Mouse (Mus musculus) heart, adult 2 months (tissue): ENCODE data around the gene Rpia. TPM values are rescaled to one million over a fixed set of nuclear protein-coding genes. Genes with fewer than 3 reads are reported as not detected.

Experiments used
- DNase-seq, 2 experiments: peaks; one replicate each; pipeline ENCODE4 v3.0.0; 2021
- H3K27ac ChIP-seq: fragments of 200-600 bp; 2 replicates; pipeline ENCODE4 v1.8.1; 2022
- H3K27me3 ChIP-seq: fragments of 200-500 bp; 2 replicates; pipeline ENCODE4 v1.6.1; 2012; ENCODE audit warnings: mild to moderate bottlenecking, low read length, inconsistent platforms, mixed read lengths; ENCODE audit not compliant: control insufficient read depth, insufficient read depth
- H3K36me3 ChIP-seq: fragments of 200-500 bp; 2 replicates; pipeline ENCODE4 v1.6.1; 2012; ENCODE audit warnings: low read length, inconsistent platforms; ENCODE audit not compliant: control insufficient read depth, insufficient read depth
- H3K4me1 ChIP-seq: fragments of 200-500 bp; 2 replicates; pipeline ENCODE4 v1.6.1; 2011; ENCODE audit warnings: low read length; ENCODE audit not compliant: control insufficient read depth, insufficient read depth
- H3K4me3 ChIP-seq: fragments of 200-600 bp; 2 replicates; pipeline ENCODE4 v1.8.1; 2022
- H3K79me2 ChIP-seq: fragments of 200-500 bp; replicated peaks from 2 replicates; pipeline ENCODE4 v1.6.1; 2012; ENCODE audit warnings: mild to moderate bottlenecking, inconsistent platforms, low read length, moderate library complexity, mixed read lengths; ENCODE audit not compliant: control insufficient read depth, insufficient read depth
- H3K9ac ChIP-seq: fragments of 200-500 bp; 2 replicates; pipeline ENCODE4 v1.6.1; 2012; ENCODE audit warnings: low read depth, mild to moderate bottlenecking, control low read depth, inconsistent platforms, low read length, mixed read lengths
- CTCF ChIP-seq: fragments of 200-600 bp; IDR thresholded peaks from 2 replicates; pipeline ENCODE4 v1.8.1; 2022; ENCODE audit warnings: antibody characterized with exemption, mild to moderate bottlenecking, moderate library complexity
- EP300 ChIP-seq: fragments of 200-500 bp; IDR thresholded peaks from 2 replicates; pipeline ENCODE4 v1.6.1; 2011; ENCODE audit warnings: low read depth, low read length, control low read depth; ENCODE audit not compliant: insufficient read depth
- POLR2A ChIP-seq: fragments of 200-500 bp; IDR thresholded peaks from 2 replicates; pipeline ENCODE4 v1.6.1; 2011; ENCODE audit warnings: mild to moderate bottlenecking, low read depth, low read length, control low read depth; ENCODE audit not compliant: insufficient read depth
- WGBS: fragments of 180-500 bp; shearing (Covaris S2); methylation state at CpG from one replicate; pipeline ENCODE4 v1.1.7; 2018; 5-methylcytosine and 5-hydroxymethylcytosine counted together
- intact Hi-C: fragments of 180-260 bp; cut with DNase I; formaldehyde crosslinking; loops from one replicate; pipeline ENCODE4 v1.15.1; 2025
- polyA plus RNA-seq: library from polyadenylated mRNA; depleted of rRNA; stranded (reverse); fragments of >200 nt; gene quantifications from 2 replicates; pipeline ENCODE4 v1.2.3, GENCODE M21; 2012
- total RNA-seq, 2 experiments: library from RNA; stranded (reverse); gene quantifications; 2 replicates each; pipeline ENCODE4 v1.2.3; 2021

The Rpia gene
- total and polyA plus RNA-seq, 3 experiments, result 6.6 to 15.2 (median 12.9) TPM

GRCm38 (mm10) chr6:70792644-70793043 is 612 bp upstream of the Rpia start:
- WGBS, result 42% methylated on average over 8 of the region's 8 CpGs
- Histone ChIP-seq H3K9ac (no peak overlapping the region; the same call in 1 of the 2 replicates), H3K27ac (peak overlapping the region; percentile 84), H3K36me3 (no peaks in the 10 kb centered on the region), H3K4me1 (peaks cover 6% of the 10 kb centered on the region), H3K79me2 (no peaks in the 10 kb centered on the region), H3K27me3 (no peaks in the 10 kb centered on the region), H3K4me3 (peak overlapping the region; percentile 71)
- TF ChIP-seq CTCF (no peak), POLR2A (no peak), EP300 (no peak)
- intact Hi-C loops, result no loop called here
- no peak for DNase-seq

GRCm38 (mm10) chr6:70790852-70791761 is 925 bp downstream of the Rpia start:
- 3% methylated on average over 18 of the region's 18 CpGs for WGBS
- intact Hi-C loops, result no loop called here

GRCm38 (mm10) chr6:70790034-70790650 is 1.9 kb downstream of the Rpia start:
- peaks cover 4% of the 10 kb centered on the region for H3K4me1 ChIP-seq
- H3K79me2 ChIP-seq, result no peaks in the 10 kb centered on the region
- 65% methylated on average over 9 of the region's 9 CpGs for WGBS
- no peak overlapping the region for H3K9ac ChIP-seq
- peak in 1 of 2 experiments; percentile 22 for DNase-seq
- intact Hi-C loops, result no loop called here
- TF ChIP-seq POLR2A (no peak), EP300 (no peak), CTCF (no peak)
- no peaks in the 10 kb centered on the region for H3K36me3 ChIP-seq
- H3K4me3 ChIP-seq, result peak overlapping the region; percentile 71
- peak overlapping the region; percentile 64 for H3K27ac ChIP-seq
- H3K27me3 ChIP-seq, result no peaks in the 10 kb centered on the region

More at GRCm38 (mm10) chr6:70790852-70791761, 925 bp downstream of the Rpia start:
- Histone ChIP-seq H3K79me2 (no peaks in the 10 kb centered on the region), H3K27ac (peak overlapping the region; percentile 64), H3K36me3 (no peaks in the 10 kb centered on the region), H3K27me3 (no peaks in the 10 kb centered on the region), H3K9ac (peak overlapping the region; percentile 87), H3K4me3 (peak overlapping the region; percentile 71), H3K4me1 (peaks cover 4% of the 10 kb centered on the region)
- TF ChIP-seq EP300 (no peak), CTCF (no peak), POLR2A (no peak)
- DNase-seq, result no peak

GRCm38 (mm10) chr6:70789134-70789533 is 2.9 kb downstream of the Rpia start:
- no peak overlapping the region for H3K9ac ChIP-seq
- peaks cover 4% of the 10 kb centered on the region for H3K4me1 ChIP-seq
- H3K27ac ChIP-seq, result no peak overlapping the region
- 73% methylated on average over 3 of the region's 3 CpGs for WGBS
- no peak for DNase-seq
- TF ChIP-seq EP300 (no peak), CTCF (no peak), POLR2A (no peak)
- H3K79me2 ChIP-seq, result no peaks in the 10 kb centered on the region
- H3K36me3 ChIP-seq, result no peaks in the 10 kb centered on the region
- intact Hi-C loops, result no loop called here
- no peak overlapping the region for H3K4me3 ChIP-seq
- H3K27me3 ChIP-seq, result no peaks in the 10 kb centered on the region

- H3K27ac ChIP-seq, result no peak overlapping the region
- H3K4me3 ChIP-seq, result no peak overlapping the region
- no peaks in the 10 kb centered on the region for H3K79me2 ChIP-seq
- H3K9ac ChIP-seq, result no peak overlapping the region
- TF ChIP-seq POLR2A, result no peak
- no peak for TF ChIP-seq CTCF
- TF ChIP-seq EP300, result no peak
- no peaks in the 10 kb centered on the region for H3K27me3 ChIP-seq
- H3K36me3 ChIP-seq, result no peaks in the 10 kb centered on the region
- intact Hi-C loops, result no loop called here
- WGBS, result 54% methylated on average over 2 of the region's 2 CpGs
- no peak for DNase-seq
- peaks cover 2% of the 10 kb centered on the region for H3K4me1 ChIP-seq
These were observed 4.5 kb downstream of the Rpia start for GRCm38 (mm10) chr6:70787524-70787923.
